Mouse (Mus musculus): ENCODE results near the gene Vps13c.

Gene Vps13c

GRCm38 (mm10) chr9:67883349-67883984 lies 43.3 kb downstream of the Vps13c start:
- DNase-seq (ENCODE audit: low spot score in 2 of 2) = no peak

GRCm38 (mm10) chr9:67884095-67884494 lies 43.9 kb downstream of the Vps13c start:
- DNase-seq (ENCODE audit: low spot score in 2 of 2) = no peak

DNA sequence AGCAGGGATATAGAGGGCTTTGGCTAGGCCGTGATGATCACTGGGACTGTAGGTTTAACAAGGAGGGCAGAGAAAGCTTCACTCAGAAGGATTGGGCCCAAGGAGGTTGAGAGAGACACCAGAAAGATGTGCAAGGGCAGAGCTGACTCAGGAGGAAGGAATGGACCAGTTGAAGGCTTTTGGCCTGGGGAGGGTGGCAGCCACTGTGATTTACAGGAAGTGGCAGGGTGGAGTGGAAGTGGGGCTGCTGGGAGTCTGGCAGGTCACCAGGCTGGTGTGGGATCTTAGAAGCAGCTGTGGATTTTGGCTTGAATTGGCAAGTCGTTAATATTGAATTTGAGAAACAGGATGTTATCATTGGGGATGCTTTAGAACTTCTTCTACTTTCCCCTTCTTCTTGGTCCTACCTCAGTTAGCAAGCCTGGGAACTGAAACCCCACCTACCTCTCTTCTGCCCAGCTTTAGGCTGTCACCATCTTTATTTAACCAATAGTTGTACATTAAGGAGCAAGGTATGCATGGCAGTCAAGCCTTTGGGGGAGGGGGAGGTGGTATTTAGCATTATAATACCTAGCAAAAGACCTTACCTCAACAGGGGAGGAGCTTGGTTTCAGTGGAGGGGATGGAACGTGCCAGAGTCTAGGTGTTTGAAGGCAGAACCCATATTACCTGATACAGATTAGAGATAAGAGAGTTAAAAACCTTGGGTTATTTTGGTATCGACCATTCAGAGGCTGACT lies 47.0 kb downstream of the Vps13c start:
- no peak for DNase-seq (ENCODE audit: low spot score in 2 of 2)

- no peak for DNase-seq (ENCODE audit: low spot score in 2 of 2)
Measured at GRCm38 (mm10) chr9:67893474-67893873, 53.3 kb downstream of the Vps13c start.

GRCm38 (mm10) chr9:67896646-67897295 lies 56.6 kb downstream of the Vps13c start:
- no peak for DNase-seq (ENCODE audit: low spot score in 2 of 2)

DNA sequence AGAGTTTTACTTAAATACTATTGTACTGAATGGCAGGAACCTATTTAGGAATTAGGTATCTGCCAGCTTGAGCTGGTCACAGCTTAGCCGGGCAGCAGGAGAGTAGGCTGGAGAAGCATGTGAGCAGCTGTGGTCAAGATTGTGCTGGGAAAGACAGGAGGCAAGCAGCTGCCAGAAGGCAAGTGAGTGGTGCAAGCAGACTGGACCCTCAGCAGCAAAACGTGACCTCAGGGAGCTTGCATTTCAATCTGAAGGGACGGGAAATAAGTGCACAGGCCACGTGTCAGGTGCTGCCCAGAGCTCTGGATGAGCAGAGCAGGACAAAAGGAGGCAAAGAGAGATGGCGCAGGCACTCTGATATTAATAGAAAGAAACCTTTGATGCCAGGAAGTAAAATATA lies 60.2 kb downstream of the Vps13c start:
- DNase-seq (ENCODE audit: low spot score in 2 of 2) = no peak

GRCm38 (mm10) chr9:67904355-67904754 lies 64.2 kb downstream of the Vps13c start:
- no peak for DNase-seq (ENCODE audit: low spot score in 2 of 2)

- DNase-seq (ENCODE audit: low spot score in 2 of 2) = no peak
Measured at GRCm38 (mm10) chr9:67905541-67905940, 65.3 kb downstream of the Vps13c start.

DNA sequence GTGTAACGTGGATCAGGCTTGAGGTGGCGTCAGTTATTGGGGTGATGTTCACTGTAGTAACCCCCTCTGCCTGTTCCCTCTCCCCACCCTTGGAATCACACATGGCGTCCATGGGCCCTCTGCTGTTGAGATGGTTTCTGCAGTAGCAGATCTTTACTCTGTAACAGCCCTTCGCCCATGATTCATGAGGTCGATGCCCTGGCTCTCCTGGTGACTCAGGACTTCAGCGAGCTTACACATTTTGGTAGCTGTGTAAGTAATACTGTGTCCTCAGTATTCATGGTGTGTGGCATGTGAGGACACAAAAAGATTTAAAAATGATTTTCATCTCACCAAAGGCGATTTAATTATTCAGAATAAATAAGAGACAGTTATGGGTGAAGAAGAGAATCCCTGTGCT lies 74.5 kb downstream of the Vps13c start:
- DNase-seq (ENCODE audit: low spot score in 2 of 2) = no peak

DNA sequence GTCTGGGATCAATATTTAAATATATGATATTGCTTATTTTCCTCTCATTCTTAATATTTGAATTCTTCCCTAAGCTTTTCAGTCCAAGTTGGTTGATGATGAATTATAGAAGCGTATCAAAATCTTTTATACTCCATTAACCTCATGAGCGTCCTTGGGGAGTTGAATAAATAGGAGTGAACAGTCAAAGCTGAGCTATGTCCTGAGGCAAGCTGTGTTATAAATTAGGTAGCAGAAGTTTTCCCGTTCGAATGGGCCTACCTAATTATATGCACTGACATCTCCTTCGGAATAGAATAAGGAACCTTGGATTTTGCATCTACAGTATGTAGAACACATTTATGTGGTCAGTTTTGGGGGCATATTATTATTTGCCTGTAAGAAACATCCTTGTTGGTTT lies 82.2 kb downstream of the Vps13c start:
- no peak for DNase-seq (ENCODE audit: low spot score in 2 of 2)

DNA sequence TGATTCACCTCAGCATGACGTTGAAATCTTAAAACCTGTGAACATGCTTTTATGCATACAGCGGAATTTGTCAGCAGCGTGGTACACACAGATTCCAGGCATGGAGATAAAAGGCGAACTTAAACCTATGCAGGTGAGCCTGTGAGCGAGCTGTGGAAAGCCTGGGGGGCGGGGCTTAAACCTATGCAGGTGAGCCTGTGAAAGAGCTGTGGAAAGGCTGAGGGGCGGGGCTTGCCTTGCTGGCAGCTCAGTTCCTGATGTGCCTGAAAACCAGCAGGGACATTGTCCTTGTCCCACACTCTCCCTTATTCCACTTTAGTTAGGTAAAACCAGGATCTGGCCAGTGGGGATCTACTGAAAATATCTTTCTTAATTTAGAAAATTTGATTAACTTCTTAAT lies 90.4 kb downstream of the Vps13c start:
- DNase-seq (ENCODE audit: low spot score in 2 of 2) = no peak

GRCm38 (mm10) chr9:67937286-67937685 lies 97.1 kb downstream of the Vps13c start:
- DNase-seq (ENCODE audit: low spot score in 2 of 2) = no peak

- no peak for DNase-seq (ENCODE audit: low spot score in 2 of 2)
Measured at GRCm38 (mm10) chr9:67955466-67956010, 115.3 kb downstream of the Vps13c start.

DNA sequence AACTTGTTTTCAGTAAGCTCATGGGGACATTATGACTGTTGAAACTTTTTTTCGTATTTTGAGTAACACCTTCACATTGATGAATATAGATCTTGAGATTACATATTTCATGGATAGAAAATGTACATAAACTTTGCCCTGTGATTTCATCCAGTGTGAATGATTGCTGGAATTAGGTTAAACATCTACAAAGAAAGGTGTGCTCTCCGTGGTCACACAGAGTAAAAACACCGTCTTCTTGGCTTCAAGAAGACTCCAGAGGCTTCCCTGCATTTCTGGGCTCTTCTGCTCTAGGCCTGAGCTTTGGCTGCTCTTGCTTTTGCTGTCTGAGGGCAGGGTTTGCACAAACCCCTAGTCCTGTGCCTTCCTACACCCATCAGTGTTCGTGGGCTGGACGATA lies 121.8 kb downstream of the Vps13c start:
- no peak for DNase-seq (ENCODE audit: low spot score in 2 of 2)

- DNase-seq (ENCODE audit: low spot score in 2 of 2) = no peak
Measured at GRCm38 (mm10) chr9:67965889-67966288, 125.7 kb downstream of the Vps13c start.

DNA sequence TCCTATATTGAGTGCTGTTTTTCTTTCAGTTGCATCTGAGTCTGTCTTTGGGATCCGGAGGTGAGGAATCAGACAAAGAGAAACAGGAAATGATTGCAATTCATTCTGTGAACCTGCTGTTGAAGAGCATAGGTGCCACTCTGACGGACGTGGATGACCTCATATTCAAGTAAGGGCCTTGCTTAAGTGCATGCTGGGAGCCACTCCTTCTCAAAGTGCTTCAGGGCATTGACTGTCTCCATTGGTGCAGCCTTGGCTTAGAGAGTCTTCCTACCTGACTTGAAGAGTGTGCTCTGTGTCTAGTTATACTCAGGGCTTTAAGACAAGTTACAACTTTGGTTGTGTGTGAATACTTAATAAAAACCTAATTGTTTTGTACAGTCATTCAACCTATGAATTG lies 126.8 kb downstream of the Vps13c start:
- DNase-seq (ENCODE audit: low spot score in 2 of 2) = no peak

DNA sequence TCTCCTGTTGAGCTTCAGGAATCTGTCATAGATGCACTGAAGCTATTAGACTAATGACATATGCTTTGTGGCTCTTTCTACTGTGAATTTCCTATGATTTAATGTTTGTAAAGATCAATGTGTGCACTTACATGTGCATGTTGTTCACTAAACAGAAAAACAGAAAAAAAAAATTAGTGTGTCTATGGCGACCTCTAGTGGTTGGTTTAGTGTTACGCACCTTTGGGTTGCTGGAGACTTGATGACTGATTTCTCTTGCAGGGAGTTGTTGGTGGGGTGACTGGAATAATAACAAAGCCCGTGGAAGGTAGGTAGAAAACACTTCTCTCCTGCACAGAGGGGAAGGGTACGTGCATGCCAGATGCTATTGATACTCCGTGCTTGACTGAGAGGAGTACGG lies 133.3 kb downstream of the Vps13c start:
- DNase-seq (ENCODE audit: low spot score in 2 of 2) = no peak

DNA sequence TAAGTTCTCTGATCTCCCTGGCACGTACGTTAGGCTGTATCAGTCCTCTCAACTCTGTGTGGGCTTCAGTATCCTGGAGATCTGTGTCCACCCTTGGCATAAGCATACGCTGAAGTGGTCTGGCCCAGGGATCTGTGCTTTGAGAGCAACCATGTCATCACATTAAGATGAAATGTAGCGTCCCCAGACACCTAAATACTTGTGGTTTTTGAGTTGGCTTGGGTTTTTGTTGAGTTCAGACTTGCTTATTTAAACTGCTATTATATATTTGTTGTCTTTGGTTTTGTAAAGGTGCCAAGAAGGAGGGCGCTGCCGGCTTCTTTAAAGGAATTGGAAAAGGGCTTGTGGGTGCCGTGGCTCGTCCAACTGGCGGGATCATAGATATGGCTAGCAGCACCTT lies 135.3 kb downstream of the Vps13c start:
- DNase-seq (ENCODE audit: low spot score in 2 of 2) = no peak

GRCm38 (mm10) chr9:68006566-68006965 lies 166.4 kb downstream of the Vps13c start:
- no peak for DNase-seq (ENCODE audit: low spot score in 2 of 2)

GRCm38 (mm10) chr9:68014991-68015396 lies 174.8 kb downstream of the Vps13c start:
- DNase-seq (ENCODE audit: low spot score in 2 of 2) = peak; percentile 52 to 70

DNA sequence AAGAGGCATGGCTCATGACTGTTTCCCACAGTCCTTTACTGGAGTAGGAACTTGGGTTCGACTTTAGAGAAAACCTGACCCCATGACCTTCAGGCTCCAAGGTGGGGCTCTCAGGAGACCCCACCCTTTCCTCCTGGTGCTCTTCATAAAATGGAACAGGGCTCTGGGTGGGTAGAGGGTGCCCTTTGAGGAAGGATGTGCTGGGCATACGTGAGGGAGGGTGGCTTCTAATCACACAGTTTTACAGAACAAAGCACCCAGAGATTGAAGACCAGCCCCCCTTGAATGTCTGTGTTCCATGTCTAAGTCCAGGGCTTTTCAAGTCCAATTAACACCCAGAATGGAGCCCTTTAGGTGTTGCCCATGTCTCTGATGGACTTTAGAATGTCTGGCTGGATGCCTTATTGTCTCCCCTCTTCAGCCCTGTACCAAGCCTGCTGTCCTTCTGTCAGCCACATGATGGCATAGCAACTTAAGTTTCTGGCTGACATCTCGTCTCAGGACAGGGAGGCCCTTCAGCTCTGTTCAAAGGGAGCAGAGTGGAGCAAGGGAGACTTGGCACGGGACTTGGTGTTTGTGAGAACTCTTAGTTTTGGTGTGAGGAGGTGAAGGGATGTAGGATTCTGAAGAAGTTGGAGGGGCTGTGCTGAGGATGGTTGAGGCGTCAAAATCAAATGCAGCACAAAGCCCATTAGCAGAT lies 176.2 kb downstream of the Vps13c start:
- DNase-seq (ENCODE audit: low spot score in 2 of 2) = peak; percentile 9 to 29

- no peak for DNase-seq (ENCODE audit: low spot score in 2 of 2)
Measured at GRCm38 (mm10) chr9:68020776-68021365, 180.7 kb downstream of the Vps13c start.

All from right cerebral cortex, postnatal 36 days (tissue).